Mouse (Mus musculus) lung, postnatal 14 days (tissue): ENCODE measurements around the gene Bbs9.

Experiments used
- DNase-seq: peaks from one replicate; pipeline ENCODE4 v3.0.0; 2021

Gene Bbs9

DNA sequence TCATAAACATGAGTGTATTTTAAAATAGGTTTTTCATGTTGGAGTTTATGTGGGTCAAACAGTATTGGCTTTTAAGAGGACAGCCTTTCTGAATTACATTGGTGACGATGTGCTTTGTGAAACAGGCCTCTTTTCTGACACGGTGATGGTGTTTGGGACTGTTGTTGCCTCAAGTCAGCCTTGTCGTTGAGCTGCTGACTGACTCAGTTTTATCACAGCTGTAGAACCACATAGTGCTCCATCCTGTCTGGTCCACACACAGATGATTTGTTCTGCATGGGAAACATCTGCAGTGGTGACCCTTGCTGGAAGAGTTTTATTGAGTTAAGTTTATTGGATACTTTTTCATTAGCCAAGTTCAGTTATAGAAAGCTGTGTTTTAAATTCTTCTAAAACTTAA lies 283.0 kb downstream of the Bbs9 start:
- DNase-seq = no peak

DNA sequence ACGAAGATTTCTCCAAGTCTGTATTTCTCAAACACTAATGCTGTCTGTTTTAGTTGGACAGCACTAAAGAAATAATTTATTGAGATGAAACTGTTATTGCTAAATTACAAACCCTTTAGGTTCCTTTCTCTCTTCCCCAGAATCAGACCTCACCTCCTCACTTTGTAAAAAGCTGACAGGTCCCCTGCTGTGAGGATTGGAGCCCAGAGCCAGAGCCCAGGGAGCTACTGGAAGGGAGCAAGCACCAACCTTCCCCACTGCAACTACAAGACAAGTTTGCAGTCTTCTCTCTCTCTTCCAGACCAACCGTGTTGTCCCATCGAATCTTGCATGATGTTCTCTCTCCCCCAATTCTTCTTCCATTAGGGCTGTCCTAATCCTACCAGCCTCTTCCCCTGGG lies 283.7 kb downstream of the Bbs9 start:
- no peak for DNase-seq

DNA sequence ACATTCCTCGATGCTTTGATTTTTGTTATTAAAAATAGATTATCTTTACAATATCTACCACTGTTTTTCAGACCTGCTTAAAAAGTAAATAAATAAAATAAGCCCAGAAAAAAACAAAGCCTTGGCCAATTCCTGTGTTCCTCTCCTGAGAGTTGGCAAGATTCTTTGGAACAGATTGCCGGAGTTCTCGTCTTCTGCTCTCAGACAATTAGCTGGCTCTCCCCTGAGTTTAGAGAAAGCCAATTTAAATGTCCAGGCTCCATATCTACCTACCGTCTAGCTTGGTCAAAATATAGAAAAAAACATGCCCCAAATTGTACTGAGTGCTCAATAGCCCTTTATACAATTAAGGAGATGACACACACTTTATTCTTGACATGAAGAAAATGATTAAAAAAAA lies 284.9 kb downstream of the Bbs9 start:
- no peak for DNase-seq

DNA sequence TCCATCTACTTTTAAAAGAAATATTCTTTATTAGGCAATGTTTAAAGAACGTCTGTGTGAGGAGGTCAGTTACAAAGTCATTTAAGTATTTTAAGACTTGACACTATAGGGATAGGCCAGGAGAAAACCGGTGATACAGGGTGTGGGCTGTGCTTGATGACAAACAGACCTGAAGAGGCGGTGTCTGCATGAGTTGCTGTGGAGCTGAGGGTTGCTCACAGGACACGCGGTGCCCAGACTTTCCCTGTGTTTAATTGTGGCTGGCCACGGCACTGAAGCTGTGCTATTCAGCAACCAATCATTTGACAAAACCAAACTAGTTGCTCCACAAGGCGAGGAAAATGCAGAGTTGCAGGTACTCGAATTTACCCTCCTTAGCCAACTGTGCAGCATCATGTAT lies 286.0 kb downstream of the Bbs9 start:
- DNase-seq = no peak

DNA sequence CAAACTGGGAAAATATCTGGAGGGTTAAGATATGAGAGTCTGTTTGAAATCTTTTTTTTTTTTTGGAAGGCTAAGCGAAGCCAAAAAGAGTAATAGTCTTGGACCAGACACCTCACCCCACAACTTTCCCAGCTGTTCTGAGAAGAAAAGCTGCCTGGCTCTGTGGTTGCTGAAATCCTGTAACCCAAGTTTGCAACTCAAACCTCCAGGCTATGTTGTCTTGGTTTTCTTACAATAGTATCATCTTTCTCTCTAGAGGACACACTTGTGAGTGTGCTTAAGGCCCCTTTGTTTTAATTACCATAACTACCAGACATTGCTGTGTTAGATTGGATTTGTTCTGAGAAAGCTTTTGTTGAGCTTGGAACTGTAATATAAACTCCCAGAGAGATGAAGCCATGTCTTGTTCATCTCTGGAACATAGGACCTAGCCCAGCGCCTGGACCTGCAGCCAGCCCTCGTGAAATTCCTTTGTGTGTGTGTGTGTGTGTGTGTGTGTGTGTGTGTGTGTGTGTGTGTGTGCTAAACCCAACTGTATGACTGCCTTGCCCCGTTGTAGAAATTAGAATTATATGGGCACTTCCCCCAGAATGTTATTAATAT lies 290.2 kb downstream of the Bbs9 start:
- no peak for DNase-seq

DNA sequence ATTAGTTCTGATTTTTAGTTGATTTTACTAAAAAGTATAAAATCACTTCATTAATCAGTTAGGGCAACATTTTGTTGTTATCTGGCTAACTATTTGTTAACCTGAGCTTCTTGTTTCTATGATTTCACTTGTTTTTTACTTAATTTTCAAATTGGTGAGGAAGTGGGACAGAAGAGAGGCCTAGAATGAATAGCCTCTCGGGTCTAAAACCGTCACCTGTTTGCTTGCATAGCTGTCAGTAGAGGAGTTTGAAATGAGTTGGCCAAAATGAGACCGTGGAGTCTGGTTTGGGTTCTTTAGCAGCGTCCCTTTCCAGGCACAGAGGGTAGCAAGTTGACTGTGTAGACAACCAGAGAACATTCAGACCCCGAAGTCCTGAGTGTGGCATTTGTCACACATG lies 291.6 kb downstream of the Bbs9 start:
- no peak for DNase-seq

DNA sequence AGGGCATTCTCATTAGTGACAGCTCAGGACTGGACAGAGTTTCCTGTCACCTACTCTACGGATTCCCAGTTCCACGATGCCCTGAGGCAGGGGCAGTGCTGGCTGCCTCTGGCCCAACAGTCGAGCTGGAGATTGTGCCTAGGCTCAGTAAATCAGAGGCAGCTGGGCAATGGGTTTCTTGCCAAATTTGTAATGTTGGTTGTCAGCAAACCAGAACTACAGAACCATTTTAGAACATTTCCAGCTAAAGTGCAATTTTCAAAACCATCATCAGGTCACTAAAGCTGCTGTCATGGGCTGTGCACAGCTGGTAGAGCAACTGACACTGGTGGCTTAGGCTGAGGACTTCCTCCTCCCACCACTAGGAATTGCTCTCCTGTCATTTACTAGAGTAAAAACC lies 292.3 kb downstream of the Bbs9 start:
- DNase-seq = peak; percentile 7

DNA sequence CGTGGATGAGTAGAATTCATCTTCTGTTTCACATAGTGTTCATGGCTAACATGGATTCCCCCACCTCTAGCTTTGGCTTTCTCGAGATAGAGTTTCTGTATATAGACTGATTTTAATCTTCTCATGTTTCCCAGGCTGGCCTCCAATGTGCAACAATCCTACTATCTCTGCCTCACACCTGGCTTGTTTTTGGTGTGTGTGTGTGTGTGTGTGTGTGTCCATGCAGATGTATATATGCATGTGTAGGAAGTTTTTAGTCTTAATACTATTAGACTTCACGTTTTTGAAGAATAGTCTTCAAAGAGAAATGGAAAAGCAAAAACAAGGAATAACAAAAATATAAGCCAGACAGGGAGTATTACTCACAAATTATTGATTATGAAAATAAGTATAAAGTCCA lies 296.3 kb downstream of the Bbs9 start:
- DNase-seq = no peak

DNA sequence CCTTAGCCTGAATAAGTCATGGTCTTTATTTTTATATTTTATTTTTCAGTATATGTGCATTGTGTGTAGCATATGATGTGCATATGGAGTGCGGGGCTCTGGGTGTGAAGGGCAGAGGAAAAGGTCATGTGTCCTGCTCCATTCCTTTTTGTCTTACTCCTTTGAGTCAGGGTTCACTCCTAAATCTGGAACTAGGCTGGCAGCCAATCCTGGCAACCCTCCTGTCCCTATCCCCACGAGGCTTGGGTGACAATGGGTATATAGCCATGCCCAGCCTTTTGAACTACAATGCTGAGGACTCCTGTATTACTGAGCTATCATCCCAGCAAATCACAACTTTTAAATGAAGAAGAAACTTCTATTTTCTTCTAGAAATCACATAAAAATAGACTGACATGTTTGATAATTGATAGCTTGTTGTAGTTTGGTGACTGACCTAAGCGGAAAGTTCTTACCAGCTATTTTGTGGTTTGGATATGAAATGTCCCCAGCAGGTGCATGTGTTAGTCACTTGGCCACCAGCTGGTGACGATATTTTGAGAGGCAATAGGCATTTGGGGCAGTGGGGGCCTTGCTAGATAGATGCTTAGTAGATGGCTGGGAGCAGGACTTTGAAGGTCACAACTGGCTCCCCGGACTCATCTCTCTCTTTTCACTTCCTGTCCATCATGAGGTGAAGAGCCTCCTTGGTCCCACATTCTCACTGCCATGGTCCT lies 300.9 kb downstream of the Bbs9 start:
- DNase-seq = no peak

DNA sequence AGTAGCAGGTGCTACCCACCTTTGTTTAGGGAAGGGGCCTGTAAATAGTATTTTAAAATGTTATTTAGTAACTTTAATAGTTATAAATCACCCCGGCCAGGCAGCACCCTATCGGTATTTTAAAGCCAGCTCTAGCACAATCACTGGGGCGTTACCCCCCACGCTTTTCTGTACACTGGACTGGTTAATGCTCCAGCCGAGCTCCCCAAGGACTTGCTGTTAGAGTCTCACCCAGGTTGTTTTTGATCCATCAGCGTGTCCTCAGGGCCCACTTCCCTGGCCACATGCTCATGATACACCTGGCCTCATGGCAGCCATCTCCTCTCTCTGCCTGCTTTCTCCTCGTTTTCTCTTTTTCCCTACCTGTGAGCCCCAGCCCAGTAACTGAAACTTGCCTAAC lies 301.9 kb downstream of the Bbs9 start:
- no peak for DNase-seq

DNA sequence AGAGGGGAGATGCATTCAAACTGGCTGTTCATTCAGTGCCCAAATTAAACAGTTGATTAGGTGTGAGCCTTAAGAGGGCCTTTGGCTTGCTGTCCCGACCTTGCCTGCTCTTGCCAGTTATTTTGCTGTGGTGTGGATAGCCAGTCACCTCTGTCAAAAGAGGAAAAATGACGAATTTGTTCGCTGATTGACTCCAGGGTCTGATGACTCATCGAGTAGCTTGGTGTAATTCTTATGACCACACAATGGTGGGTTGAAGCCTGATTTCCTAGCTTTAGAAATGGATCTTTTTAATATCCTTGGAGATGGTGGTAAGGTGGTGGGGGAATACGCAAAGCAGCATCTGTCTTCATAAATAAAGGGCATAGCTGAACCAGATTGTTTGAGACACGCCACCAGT lies 304.1 kb downstream of the Bbs9 start:
- no peak for DNase-seq

DNA sequence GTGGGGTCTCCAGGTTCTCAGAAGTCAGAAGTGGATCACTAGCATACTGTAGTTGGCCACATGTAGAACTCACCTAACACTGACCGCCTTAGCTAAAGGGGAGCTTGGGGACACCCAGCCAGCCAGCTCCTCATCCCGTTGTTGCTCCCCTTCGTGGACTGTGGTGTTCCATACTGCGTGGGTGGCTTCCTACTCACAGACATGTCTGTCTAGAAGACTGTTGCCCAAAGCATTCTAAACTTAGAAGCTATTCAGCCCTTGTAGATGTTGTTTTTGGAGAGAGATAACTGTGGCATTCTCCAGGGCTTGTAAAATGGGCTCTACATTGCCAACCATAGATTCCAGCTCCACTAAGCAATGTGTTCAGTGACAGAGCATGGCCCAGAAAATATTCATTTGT lies 310.5 kb downstream of the Bbs9 start:
- DNase-seq = no peak

DNA sequence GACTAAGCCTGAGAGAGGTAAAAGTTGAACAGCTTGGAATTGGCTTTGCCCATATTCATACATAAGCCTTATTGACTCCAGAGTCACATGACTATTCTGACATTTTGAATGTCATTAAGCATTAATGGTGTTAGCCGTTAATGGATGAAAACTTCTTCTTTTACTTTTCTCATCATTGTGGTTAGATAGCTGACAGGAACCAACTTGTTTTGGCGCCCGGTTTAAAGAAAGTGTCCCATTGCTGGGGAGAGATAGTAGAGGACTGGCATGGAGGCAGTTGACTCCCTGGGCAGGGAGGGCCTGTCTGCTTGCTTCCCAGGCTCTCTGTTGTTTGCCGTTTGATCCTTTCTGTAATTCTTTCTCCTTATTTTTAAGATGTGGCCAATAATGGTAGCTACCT lies 312.9 kb downstream of the Bbs9 start:
- DNase-seq = no peak

DNA sequence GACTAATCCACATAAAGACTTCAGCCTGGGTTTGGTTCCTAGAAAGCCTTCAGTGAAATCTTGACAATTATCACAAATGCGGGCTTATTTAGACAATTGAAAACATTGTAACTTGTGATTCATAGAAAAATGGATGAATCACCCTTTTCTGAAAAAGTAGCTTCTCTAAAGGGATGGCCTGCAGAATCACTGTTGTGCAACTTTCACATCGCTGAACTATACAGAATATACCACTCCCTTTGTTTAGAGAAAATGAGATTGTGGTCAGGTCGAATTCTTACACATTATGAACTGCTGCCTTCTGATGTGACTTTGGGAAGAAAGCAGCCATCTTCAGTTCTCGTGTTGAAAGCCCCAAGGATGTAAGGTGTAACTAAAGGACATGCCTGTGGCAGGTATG lies 313.3 kb downstream of the Bbs9 start:
- no peak for DNase-seq

DNA sequence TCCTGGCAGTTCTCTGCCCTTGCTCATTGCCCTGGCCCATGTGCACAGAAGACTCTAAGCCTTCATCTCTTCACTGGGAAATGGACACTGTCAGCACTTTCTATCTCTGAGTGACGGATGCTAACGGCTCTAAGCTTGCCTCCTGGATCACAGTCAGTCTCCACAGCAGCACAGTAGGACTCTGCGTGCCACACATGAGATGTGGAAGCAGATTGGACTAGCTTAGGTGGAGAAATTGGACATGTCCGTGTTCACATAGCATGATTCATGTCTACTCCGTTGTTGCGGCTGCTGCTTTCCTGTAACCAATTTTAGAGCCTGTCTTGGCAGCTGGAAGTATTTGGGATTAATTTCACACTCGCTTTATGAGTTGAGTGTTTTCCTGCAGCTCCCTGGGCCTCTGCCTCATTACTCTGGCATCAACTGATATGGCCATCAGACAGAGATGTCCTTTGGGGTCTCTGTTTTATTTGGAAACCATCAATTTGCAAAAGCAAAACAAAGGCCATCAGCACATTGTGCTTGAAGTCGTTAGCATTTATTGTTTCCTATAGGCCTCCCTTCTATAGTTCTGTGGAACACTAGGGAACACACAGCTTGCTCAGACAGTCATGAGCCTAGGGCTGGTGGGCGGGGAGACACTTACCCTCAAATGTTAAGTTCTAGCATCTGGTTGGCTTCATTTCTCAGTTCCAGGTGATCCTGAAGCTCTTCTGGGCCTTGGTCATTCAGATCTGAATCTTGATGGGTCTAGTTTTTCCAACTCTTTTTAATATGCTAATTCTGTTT lies 314.1 kb downstream of the Bbs9 start:
- DNase-seq = no peak

DNA sequence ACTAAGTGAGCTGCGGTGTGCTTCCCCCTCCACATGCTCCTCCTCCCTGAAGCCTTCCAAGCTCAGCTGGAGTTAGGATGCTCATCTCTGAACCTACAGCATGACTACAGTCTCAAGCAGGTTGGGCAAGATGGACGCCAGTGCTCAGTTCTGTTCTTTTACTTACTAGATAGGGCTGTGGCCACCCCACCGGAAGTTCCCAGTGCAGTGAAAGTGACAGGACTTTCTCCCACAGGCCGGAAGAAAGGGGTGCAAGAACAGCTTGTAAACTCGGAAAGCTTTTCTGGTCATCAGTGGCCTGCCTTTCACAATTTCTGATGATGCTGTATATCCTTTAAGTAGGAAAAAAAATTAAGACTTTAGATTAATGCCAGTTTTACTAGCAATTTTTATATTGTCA lies 315.7 kb downstream of the Bbs9 start:
- DNase-seq = no peak

DNA sequence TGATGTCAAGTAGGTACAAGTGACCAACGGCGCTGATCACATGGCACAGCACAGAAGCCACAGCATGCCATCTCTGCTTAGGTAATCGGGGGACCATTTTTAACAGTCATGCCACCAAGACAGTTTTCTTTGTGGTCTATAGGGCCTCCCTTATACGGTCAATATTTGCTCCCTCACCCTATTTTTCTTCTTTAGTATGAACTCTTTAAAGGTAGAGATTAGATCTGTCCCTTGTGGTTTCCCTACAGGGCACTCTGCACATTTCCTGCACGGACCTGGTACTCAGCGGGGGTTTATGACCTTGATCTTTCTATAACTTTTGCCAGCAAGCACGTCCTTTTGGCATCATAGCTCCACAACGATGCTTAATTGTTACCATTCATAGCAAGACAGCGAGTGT lies 316.2 kb downstream of the Bbs9 start:
- DNase-seq = no peak

DNA sequence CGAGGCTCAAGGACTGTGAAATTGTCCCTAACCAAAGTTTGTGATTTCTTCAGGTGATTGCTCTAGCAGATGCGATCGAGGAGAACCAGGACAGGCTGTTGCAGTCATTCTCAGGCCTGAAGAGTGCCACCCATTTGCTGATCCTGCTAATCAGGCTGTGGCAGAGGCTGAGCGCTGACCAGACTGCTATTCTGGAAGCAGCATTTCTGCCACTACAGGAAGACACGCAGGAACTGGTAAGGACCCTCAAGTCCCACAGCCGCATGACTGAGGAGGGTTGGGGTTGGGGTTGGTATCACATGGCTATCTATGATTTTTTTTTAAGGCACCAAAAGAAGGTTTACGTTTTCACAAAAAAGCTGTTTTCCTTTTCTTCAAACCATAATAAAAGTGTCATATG lies 318.2 kb downstream of the Bbs9 start:
- DNase-seq = no peak

DNA sequence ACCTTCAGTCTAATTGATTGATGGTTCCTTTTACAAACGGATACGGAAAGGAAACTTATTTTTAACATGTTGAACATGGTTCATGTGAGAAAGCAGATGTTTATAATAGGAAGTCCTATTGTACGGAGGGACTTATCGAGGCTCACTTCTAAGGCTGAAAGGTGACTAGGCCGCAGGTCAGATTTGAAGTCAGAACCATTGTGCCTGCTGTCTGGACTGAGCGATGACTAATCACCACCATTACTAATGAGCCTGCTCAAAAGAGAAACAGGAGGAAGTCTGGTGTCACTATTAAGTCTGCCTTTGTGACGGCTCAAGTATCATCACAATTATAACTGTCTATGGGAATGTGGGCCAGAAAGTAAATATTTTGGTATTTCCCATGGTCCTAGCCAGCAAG lies 325.2 kb downstream of the Bbs9 start:
- no peak for DNase-seq

DNA sequence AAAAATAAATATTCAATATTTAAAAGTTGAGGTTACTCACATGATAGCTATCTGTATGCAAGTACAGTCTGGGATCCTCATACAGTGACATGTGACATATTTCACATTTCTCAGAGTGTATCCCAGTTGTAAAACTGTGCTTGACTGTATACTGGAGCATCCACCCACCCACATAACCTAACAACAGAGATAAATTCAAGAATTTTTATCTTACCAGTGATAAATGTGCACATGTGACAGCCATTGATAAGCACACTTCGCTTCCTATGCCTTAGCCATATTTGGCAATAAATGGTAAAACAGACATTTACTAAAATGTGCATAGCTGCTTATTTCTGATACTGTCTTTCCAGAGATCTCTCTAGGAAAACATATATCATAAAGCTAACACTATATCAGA lies 330.5 kb downstream of the Bbs9 start:
- no peak for DNase-seq

DNA sequence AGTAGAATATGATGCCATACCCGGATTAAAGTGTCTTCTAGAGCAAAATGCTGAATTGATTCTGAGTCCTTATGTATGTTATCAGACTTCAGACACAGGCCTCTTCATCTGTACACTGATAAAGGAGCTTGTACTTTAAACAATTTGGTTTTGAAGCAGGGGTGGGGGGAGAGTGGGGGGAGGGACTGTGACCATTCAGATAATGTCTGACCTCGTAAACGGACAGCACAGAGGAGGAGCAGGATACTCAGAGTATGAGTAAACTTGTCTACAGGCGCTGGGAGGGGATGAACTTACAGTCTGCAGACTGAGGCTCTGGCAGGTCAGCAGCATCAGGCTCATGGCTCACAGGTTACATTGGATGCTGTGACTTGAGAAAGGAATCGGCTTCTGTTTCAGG lies 331.0 kb downstream of the Bbs9 start:
- DNase-seq = no peak

DNA sequence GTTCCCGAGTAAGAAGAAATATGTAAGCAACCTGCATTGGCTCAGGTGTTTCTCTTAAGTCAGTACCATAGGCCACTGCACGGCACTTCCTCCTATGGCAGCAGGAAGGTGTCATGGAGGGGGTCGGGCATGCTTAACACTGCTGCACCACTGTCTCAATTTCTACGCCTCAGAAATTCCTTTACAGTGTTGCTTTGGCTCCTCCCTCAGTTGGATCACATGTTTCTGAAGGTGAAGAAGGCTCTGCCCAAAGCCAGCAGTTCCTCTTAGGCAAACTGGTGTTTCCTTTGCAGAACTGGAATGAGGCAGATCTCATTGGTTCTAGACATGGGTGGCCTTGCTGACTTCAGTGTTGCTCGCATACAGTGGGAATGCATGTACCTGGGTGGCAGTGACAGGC lies 332.2 kb downstream of the Bbs9 start:
- DNase-seq = no peak

DNA sequence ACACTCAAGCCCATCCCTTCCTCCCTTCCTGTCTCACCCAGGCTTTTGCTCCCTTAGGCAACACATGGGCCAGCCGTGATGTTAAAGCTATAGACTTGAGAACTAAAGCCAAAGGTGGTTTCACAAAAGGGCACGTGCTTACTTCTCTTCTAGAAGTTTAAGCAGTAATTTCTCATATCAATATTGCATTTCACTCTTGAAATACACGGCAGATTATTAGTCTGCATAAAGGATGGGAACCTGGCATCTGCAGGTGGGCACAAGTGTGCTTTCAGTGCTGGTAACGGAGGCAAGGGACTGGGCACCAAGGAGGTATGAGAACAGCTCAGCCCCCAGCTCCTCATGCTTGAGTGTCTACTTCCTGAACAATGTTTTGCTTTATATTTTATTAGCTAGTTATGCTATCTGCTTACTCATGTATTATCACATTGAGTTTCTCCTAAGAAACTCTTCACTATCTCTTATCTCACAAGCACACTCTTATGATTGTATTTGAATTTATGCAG lies 334.2 kb downstream of the Bbs9 start:
- no peak for DNase-seq

DNA sequence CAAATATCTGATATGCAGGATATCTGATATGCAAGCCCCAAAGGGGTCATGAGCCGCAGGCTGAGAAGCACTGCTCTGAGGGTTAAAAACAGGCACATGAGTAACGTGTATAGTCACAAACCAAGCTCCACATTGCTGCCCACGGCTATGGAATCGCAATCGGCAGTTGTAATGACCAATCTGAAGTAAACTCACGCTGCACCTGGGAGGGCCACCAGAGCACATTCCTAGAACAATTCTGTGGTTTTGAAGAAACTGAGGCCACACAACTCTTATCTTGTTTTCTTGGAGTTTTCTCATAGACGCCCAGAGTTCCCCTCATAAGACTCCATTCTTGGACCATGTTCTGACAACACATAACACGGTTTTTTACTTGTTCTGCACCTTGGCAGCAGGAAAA lies 334.9 kb downstream of the Bbs9 start:
- no peak for DNase-seq
